Mouse (Mus musculus): ENCODE measurements around the gene Abca5. TPM values are rescaled to one million over a fixed set of nuclear protein-coding genes. Genes with fewer than 3 reads are reported as not detected.

Abca5 gene
- total and polyA plus RNA-seq, 2 experiments from 2014 or later: 8.3 to 23.9 TPM

DNA sequence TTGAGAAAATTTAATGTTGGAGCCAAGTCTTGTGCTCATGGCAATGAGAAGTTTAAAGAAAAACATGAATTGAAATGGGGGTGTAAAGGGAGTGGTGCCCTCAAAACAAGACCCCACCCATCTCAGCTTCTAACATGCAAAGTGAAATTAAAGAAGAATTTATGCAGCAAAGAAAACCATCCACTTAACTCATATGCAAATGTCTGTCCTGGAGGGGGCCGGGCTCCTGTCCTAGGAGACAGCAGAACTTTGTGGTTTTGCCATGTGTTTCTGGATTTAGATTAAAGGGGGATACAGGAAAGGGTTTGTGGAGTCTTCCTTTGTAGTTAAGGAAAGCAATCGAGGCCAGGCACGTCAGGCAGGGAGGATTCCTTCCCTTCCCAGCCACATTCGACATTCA, 79.6 kb downstream of the Abca5 start:
- no peak for DNase-seq
- no peak for TF ChIP-seq CTCF (IDR thresholded peaks at IDR 0.05; ENCODE audit: low read depth)
- H3K27ac ChIP-seq (ENCODE audit: low read depth, low read length): no peak overlapping the region
- H3K9me3 ChIP-seq (ENCODE audit: low read length): no peaks in the 10 kb centered on the region
- no peak overlapping the region for H3K9ac ChIP-seq
- H3K4me3 ChIP-seq (ENCODE audit: low read depth, low read length): no peak overlapping the region
- 74% methylated on average over 4 of the region's 4 CpGs for WGBS
- H3K27me3 ChIP-seq (ENCODE audit: insufficient read depth, low read length): no peaks in the 10 kb centered on the region
- H3K4me1 ChIP-seq (ENCODE audit: insufficient read depth): no peaks in the 10 kb centered on the region
- no peak overlapping the region for H3K4me2 ChIP-seq (ENCODE audit: low read depth)
- H3K36me3 ChIP-seq (ENCODE audit: insufficient read depth): no peaks in the 10 kb centered on the region
- no peak for ATAC-seq

DNA sequence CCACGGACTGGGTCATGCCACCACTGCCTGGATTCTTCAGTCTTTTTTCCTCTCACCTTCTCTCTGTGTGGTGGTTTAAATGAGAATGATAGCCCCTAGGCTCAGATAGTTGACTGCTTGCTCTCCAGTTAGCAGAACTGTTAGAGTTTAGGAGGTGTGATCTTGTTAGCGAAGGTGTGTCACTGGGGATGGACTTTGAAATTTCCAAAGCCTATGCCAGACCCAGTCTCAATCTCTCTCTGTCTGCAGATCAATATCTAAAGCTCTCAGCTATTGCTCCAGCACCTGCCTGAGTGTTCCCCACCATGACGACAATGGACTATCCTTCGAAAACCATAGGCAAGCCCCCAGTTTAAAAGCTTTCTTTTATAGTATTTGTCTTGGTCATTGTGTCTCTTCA, 80.5 kb downstream of the Abca5 start:
- H3K27me3 ChIP-seq (ENCODE audit: insufficient read depth, low read length): no peaks in the 10 kb centered on the region
- no peak overlapping the region for H3K4me3 ChIP-seq (ENCODE audit: low read depth, low read length)
- H3K4me2 ChIP-seq (ENCODE audit: low read depth): no peak overlapping the region
- no peaks in the 10 kb centered on the region for H3K36me3 ChIP-seq (ENCODE audit: insufficient read depth)
- H3K27ac ChIP-seq (ENCODE audit: low read depth, low read length): no peak overlapping the region
- ATAC-seq: no peak
- no peaks in the 10 kb centered on the region for H3K9me3 ChIP-seq (ENCODE audit: low read length)
- H3K9ac ChIP-seq: no peak overlapping the region
- no peaks in the 10 kb centered on the region for H3K4me1 ChIP-seq (ENCODE audit: insufficient read depth)
- 98% methylated on average over 4 of the region's 4 CpGs for WGBS
- no peak for DNase-seq
- TF ChIP-seq CTCF (IDR thresholded peaks at IDR 0.05; ENCODE audit: low read depth): no peak

DNA sequence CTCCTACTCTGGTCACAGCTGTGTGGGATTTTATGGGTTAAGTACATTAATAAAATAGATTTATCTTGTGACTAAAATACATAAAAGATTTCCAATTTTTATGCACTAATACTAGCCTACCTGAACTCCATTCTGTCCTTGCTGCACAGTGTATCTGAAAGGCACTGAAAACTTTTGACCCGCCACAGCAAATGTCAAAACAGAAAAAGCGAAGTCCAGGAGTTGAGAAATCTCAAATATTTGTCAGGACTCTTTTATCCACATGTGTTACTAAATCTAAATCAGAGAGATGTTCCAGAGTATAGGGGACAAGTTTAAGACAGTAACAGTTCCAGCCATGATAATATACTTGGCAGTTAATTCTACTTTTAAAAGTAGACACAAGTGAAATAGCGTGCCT, 85.3 kb downstream of the Abca5 start:
- TF ChIP-seq CTCF (IDR thresholded peaks at IDR 0.05; ENCODE audit: low read depth): no peak
- ATAC-seq (no peak), DNase-seq (no peak)
- Histone ChIP-seq H3K4me1 (ENCODE audit: insufficient read depth) (no peaks in the 10 kb centered on the region), H3K27ac (ENCODE audit: low read depth, low read length) (no peak overlapping the region), H3K9me3 (ENCODE audit: low read length) (no peaks in the 10 kb centered on the region), H3K4me2 (ENCODE audit: low read depth) (no peak overlapping the region), H3K36me3 (ENCODE audit: insufficient read depth) (no peaks in the 10 kb centered on the region), H3K9ac (no peak overlapping the region), H3K4me3 (ENCODE audit: low read depth, low read length) (no peak overlapping the region), H3K27me3 (ENCODE audit: insufficient read depth, low read length) (no peaks in the 10 kb centered on the region)
- 71% methylated on average over 3 of the region's 3 CpGs for WGBS

DNA sequence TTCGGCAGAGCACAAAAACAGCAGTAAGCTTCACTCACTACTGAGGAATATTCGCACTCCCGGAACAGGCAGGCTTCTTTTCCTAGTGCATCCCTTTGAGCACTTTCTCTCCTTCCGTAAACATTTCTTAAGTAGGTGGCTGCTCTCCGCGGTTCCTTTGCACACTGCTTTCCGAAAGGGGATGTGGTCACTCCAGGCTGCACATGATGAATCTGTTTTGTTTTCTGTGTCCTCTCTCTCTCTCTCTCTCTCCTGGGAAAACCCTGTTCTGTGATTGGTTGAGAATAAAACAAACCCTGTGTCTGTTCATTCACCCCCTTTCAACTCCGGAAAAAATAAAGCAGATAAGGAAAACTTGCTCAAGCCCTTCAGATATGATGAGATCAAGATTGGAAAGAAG, 86.0 kb downstream of the Abca5 start, which contains the start of gene Abca6:
Gene Abca6 (minus strand): TSS at position 243 of the 400 bp plus-strand sequence.
- Histone ChIP-seq H3K27ac (ENCODE audit: low read depth, low read length) (no peak within 1 kb of the TSS), H3K4me1 (ENCODE audit: insufficient read depth) (no peaks in the 10 kb centered on the region), H3K9ac (no peak within 1 kb of the TSS), H3K4me3 (ENCODE audit: low read depth, low read length) (peak within 1 kb of the TSS; percentile 23), H3K4me2 (ENCODE audit: low read depth) (peak within 1 kb of the TSS; percentile 49), H3K36me3 (ENCODE audit: insufficient read depth) (no peaks in the 10 kb centered on the region), H3K27me3 (ENCODE audit: insufficient read depth, low read length) (no peaks in the 10 kb centered on the region), H3K9me3 (ENCODE audit: low read length) (no peaks in the 10 kb centered on the region)
- no peak for TF ChIP-seq CTCF (IDR thresholded peaks at IDR 0.05; ENCODE audit: low read depth)
- no peak for ATAC-seq
- peak; percentile 26 for DNase-seq
- 8% methylated on average over 8 of the region's 8 CpGs for WGBS

DNA sequence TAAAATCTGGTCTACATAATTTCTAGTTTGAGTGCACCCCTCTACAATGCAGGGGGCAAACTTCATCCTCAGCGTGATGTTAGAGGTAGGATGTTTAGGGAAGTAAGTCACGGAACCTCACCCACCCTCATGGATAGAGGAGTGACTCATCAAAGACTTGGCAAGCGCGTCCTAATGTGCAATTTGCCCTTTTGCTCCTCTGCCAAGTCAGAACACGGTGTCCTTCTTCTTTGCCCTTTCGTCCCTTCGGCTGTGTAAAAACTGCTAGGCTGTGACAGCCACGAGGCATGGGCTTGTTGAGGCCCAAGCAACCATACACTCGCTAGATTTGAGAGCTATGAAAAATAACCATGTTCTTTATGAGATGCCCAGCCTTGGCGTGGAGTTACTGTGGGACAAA, 92.8 kb downstream of the Abca5 start:
- DNase-seq (no peak), ATAC-seq (no peak)
- H3K4me1 ChIP-seq (ENCODE audit: insufficient read depth): no peaks in the 10 kb centered on the region
- H3K27ac ChIP-seq (ENCODE audit: low read depth, low read length): no peak overlapping the region
- no peak overlapping the region for H3K4me2 ChIP-seq (ENCODE audit: low read depth)
- H3K4me3 ChIP-seq (ENCODE audit: low read depth, low read length): no peak overlapping the region
- H3K27me3 ChIP-seq (ENCODE audit: insufficient read depth, low read length): no peaks in the 10 kb centered on the region
- no peaks in the 10 kb centered on the region for H3K36me3 ChIP-seq (ENCODE audit: insufficient read depth)
- no peak for TF ChIP-seq CTCF (IDR thresholded peaks at IDR 0.05; ENCODE audit: low read depth)
- 92% methylated on average over 10 of the region's 10 CpGs for WGBS
- no peaks in the 10 kb centered on the region for H3K9me3 ChIP-seq (ENCODE audit: low read length)
- H3K9ac ChIP-seq: no peak overlapping the region

DNA sequence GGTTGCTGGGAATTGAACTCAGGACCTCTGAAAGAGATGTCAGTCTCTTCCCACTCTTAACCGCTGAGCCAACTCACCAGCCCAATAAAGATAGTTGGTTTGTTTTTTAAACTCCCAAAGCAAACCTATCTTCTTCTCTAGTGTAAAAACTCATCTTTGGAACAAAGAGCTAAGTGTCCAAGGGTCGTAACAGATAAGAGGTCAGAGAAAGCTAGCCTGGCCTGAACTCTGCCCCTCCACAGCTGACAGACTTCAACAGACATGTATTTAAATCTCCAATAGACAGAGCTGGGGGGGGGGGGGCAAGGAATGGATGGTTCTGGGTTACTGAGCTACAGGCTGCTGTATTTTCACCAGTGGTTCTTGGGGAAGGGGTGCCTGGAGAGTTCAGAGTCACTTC, 100.0 kb downstream of the Abca5 start:
- ATAC-seq (no peak), DNase-seq (no peak)
- Histone ChIP-seq H3K9ac (no peak overlapping the region), H3K9me3 (ENCODE audit: low read length) (no peaks in the 10 kb centered on the region), H3K4me2 (ENCODE audit: low read depth) (no peak overlapping the region), H3K4me3 (ENCODE audit: low read depth, low read length) (no peak overlapping the region), H3K36me3 (ENCODE audit: insufficient read depth) (no peaks in the 10 kb centered on the region), H3K27me3 (ENCODE audit: insufficient read depth, low read length) (no peaks in the 10 kb centered on the region), H3K4me1 (ENCODE audit: insufficient read depth) (no peaks in the 10 kb centered on the region), H3K27ac (ENCODE audit: low read depth, low read length) (no peak overlapping the region)
- no peak for TF ChIP-seq CTCF (IDR thresholded peaks at IDR 0.05; ENCODE audit: low read depth)
- 90% methylated on average over 2 of the region's 2 CpGs for WGBS

DNA sequence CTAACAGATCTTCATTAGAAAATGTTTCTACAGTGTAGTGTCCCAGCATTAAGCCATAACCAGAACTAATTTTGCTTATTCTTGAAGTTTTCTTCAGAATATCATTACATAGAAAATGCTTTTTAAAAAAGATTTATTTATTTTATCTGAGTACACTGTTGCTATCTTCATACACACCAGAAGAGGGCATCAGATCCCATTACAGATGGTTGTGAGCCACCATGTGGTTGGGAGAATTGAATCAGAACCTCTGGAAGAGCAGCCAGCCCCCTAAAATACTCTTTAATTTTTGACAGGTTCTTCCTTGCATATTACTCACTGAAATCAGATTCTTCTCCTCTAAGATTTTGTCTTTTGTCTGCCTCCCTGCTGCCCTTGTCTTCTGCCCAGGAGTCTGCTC, 104.5 kb downstream of the Abca5 start:
- no peaks in the 10 kb centered on the region for H3K36me3 ChIP-seq (ENCODE audit: insufficient read depth)
- no peak for ATAC-seq
- H3K9me3 ChIP-seq (ENCODE audit: low read length): no peaks in the 10 kb centered on the region
- no peak overlapping the region for H3K9ac ChIP-seq
- no peak overlapping the region for H3K27ac ChIP-seq (ENCODE audit: low read depth, low read length)
- peak; percentile 8; the same call in 1 of the 2 replicates for TF ChIP-seq CTCF (IDR thresholded peaks at IDR 0.05; ENCODE audit: low read depth)
- H3K27me3 ChIP-seq (ENCODE audit: insufficient read depth, low read length): no peaks in the 10 kb centered on the region
- H3K4me3 ChIP-seq (ENCODE audit: low read depth, low read length): no peak overlapping the region
- no peak overlapping the region for H3K4me2 ChIP-seq (ENCODE audit: low read depth)
- no peaks in the 10 kb centered on the region for H3K4me1 ChIP-seq (ENCODE audit: insufficient read depth)
- no peak for DNase-seq

Other genes with a start within 250 kb of the Abca5 start
- gene Abca8a, start 241.7 kb downstream of the Abca5 start, total RNA-seq (2014; rRNA removed): 3.2 and 4.3 TPM in 2 replicates
- 1.0 and 1.9 TPM in 2 replicates for gene Abca8a, start 241.7 kb downstream of the Abca5 start, polyA plus RNA-seq (2015; fragmentation: Nextera tagmentation; extraction: Ambion mirVana)
- 8.6 and 10.9 TPM in 2 replicates for gene Abca9, start 169.5 kb downstream of the Abca5 start, total RNA-seq (2014; rRNA removed)
- 1.7 and 2.4 TPM in 2 replicates for gene Abca9, start 169.5 kb downstream of the Abca5 start, polyA plus RNA-seq (2015; fragmentation: Nextera tagmentation; extraction: Ambion mirVana)
- gene Abca6, start 85.9 kb downstream of the Abca5 start, total RNA-seq (2014; rRNA removed): 0.85 and 2.0 TPM in 2 replicates
- 0.39 and 0.91 TPM in 2 replicates for gene Abca6, start 85.9 kb downstream of the Abca5 start, polyA plus RNA-seq (2015; fragmentation: Nextera tagmentation; extraction: Ambion mirVana)
- 25.5 and 25.9 TPM in 2 replicates for gene Map2k6, start 61.4 kb upstream of the Abca5 start, total RNA-seq (2014; rRNA removed)
- 19.2 and 21.3 TPM in 2 replicates for gene Map2k6, start 61.4 kb upstream of the Abca5 start, polyA plus RNA-seq (2015; fragmentation: Nextera tagmentation; extraction: Ambion mirVana)